In the genomic region with DNA sequence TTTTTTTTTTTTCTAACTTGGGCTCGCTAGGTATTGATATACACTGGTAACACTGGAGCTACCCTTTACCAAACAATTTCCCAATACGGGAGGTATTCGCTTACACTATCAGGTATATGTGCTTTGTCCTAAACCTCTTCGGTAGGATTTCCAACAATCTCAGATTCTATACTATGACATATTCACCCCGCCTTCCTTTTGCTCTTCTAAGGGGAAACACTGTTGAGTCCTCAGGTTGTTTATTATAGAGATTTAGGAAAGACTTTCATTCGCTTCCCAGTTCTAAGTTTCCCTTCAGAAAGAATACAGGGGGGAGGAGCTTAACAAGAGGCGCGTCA, we compare ENCODE assay signal across 8 mouse cellular contexts. TPM values are rescaled to one million over a fixed set of nuclear protein-coding genes. Genes with fewer than 3 reads are reported as not detected.
DNase-seq lines count a peak whose midpoint lies in the region; ATAC-seq lines count a peak whose summit lies in the region.

No protein-coding gene starts in this region.

- DNase-seq in lung, postnatal 14 days: no peak
- DNase-seq in left cerebral cortex, postnatal 4 days: no peak
- DNase-seq in spleen, postnatal 14 days (ENCODE audit: low spot score in 2 of 2): no peak

- H3K36me3 ChIP-seq in lung, embryonic 16.5 days (ENCODE audit: control insufficient read depth, insufficient read depth, low read length): no peaks in the 10 kb centered on the region
- no peaks in the 10 kb centered on the region for H3K36me3 ChIP-seq in limb, embryonic 15.5 days
- no peaks in the 10 kb centered on the region for H3K36me3 ChIP-seq in stomach, embryonic 14.5 days (ENCODE audit: control insufficient read depth, insufficient read depth, low read length)

- no peak overlapping the region for H3K27ac ChIP-seq in lung, embryonic 16.5 days (ENCODE audit: low read length)
- H3K27ac ChIP-seq in limb, embryonic 15.5 days: peak overlapping the region; percentile 96; the same call in 1 of the 2 replicates
- H3K27ac ChIP-seq in stomach, embryonic 14.5 days (ENCODE audit: low read length): peak overlapping the region; percentile 91; the same call in 1 of the 2 replicates

- no peaks in the 10 kb centered on the region for H3K4me1 ChIP-seq in lung, embryonic 16.5 days (replicated peaks; ENCODE audit: control insufficient read depth, insufficient read depth, low read length)
- no peaks in the 10 kb centered on the region for H3K4me1 ChIP-seq in limb, embryonic 15.5 days
- H3K4me1 ChIP-seq in stomach, embryonic 14.5 days (ENCODE audit: control insufficient read depth, insufficient read depth, low read length): no peaks in the 10 kb centered on the region

- H3K9me3 ChIP-seq in lung, embryonic 16.5 days (ENCODE audit: control insufficient read depth, low read length): peaks cover 8% of the 10 kb centered on the region
- H3K9me3 ChIP-seq in limb, embryonic 15.5 days: no peaks in the 10 kb centered on the region
- no peaks in the 10 kb centered on the region for H3K9me3 ChIP-seq in stomach, embryonic 14.5 days (ENCODE audit: control insufficient read depth, low read depth, low read length)

- WGBS in lung, embryonic 16.5 days: 13% methylated on average over 8 of the region's 8 CpGs
- WGBS in limb, embryonic 15.5 days: 20% methylated on average over 8 of the region's 8 CpGs
- 13% methylated on average over 8 of the region's 8 CpGs for WGBS in stomach, embryonic 14.5 days

- H3K27me3 ChIP-seq in lung, embryonic 16.5 days (ENCODE audit: control insufficient read depth, insufficient read depth, low read depth, low read length): no peaks in the 10 kb centered on the region
- H3K27me3 ChIP-seq in limb, embryonic 15.5 days: no peaks in the 10 kb centered on the region
- no peaks in the 10 kb centered on the region for H3K27me3 ChIP-seq in stomach, embryonic 14.5 days (ENCODE audit: control insufficient read depth, insufficient read depth, low read length)

- H3K4me2 ChIP-seq in lung, embryonic 16.5 days (ENCODE audit: low read depth, low read length): peak overlapping the region; percentile 66
- peak overlapping the region; percentile 63 for H3K4me2 ChIP-seq in limb, embryonic 15.5 days
- peak overlapping the region; percentile 62 for H3K4me2 ChIP-seq in stomach, embryonic 14.5 days (replicated peaks; ENCODE audit: low read depth, low read length)

- H3K9ac ChIP-seq in lung, embryonic 16.5 days (ENCODE audit: low read length): peak overlapping the region; percentile 60
- peak overlapping the region; percentile 88 for H3K9ac ChIP-seq in limb, embryonic 15.5 days
- H3K9ac ChIP-seq in stomach, embryonic 14.5 days (replicated peaks; ENCODE audit: low read depth, low read length): peak overlapping the region; percentile 49

- ATAC-seq in lung, embryonic 16.5 days (ENCODE audit: low read depth): no peak
- peak; percentile 64 for ATAC-seq in erythroid progenitor cell, adult 5-6 weeks (replicated peaks; ENCODE audit: low FRiP score, poor library complexity, severe bottlenecking)
- ATAC-seq in limb, embryonic 15.5 days (ENCODE audit: insufficient number of reproducible peaks, low FRiP score, low TSS enrichment, low read depth): no peak
- ATAC-seq in stomach, embryonic 14.5 days (ENCODE audit: insufficient number of reproducible peaks, insufficient read depth, low FRiP score, low read depth): no peak
- ATAC-seq in megakaryocyte progenitor cell, adult 5-6 weeks (replicated peaks; ENCODE audit: poor library complexity): no peak

- intact Hi-C loops in left cerebral cortex, postnatal 4 days (cut with DNase I): no loop called here

- peak overlapping the region; percentile 59 for H3K4me3 ChIP-seq in lung, embryonic 16.5 days (ENCODE audit: low read length)
- peak overlapping the region; percentile 96 for H3K4me3 ChIP-seq in limb, embryonic 15.5 days
- peak overlapping the region; percentile 84 for H3K4me3 ChIP-seq in stomach, embryonic 14.5 days (ENCODE audit: low read depth, low read length)

RNA-seq across cellular contexts. Expression of gene Fam208b, which starts 1.2 kb away (rescaled TPM):
- polyA plus RNA-seq in lung, embryonic 16.5 days (2015; fragmentation: Nextera tagmentation; extraction: Ambion mirVana): 10.1 and 10.4 TPM in 2 replicates
- 21.6 and 53.7 TPM in 2 replicates for total RNA-seq in erythroid progenitor cell, adult 5-6 weeks (2015; ENCODE audit: low replicate concordance)
- total RNA-seq in erythroid progenitor cell, adult 5-6 weeks (2017; ENCODE audit: low replicate concordance): 16.7 and 23.0 TPM in 2 replicates
- 15.3 and 15.7 TPM in 2 replicates for polyA plus RNA-seq in limb, embryonic 15.5 days (2015; fragmentation: Nextera tagmentation; extraction: Ambion mirVana)
- 23.3 and 24.1 TPM in 2 replicates for polyA plus RNA-seq in stomach, embryonic 14.5 days (2014; fragmentation: Nextera tagmentation; extraction: Ambion mirVana)
- 42.2 and 65.3 TPM in 2 replicates for total RNA-seq in megakaryocyte progenitor cell, adult 5-6 weeks (2015)
- total RNA-seq in megakaryocyte progenitor cell, adult 5-6 weeks (2017): 24.7 and 37.0 TPM in 2 replicates
- 10 to 100 TPM; 42.5 to 43.7 TPM for total RNA-seq in left cerebral cortex, postnatal 4 days (2021)

RNA-seq across cellular contexts. Expression of gene Asb13, which starts 24.1 kb away (rescaled TPM):
- polyA plus RNA-seq in lung, embryonic 16.5 days (2015; fragmentation: Nextera tagmentation; extraction: Ambion mirVana): 9.4 and 10.3 TPM in 2 replicates
- 1.8 and 6.7 TPM in 2 replicates for total RNA-seq in erythroid progenitor cell, adult 5-6 weeks (2015; ENCODE audit: low replicate concordance)
- total RNA-seq in erythroid progenitor cell, adult 5-6 weeks (2017; ENCODE audit: low replicate concordance): 0.39 and 6.2 TPM in 2 replicates
- 10.1 and 11.9 TPM in 2 replicates for polyA plus RNA-seq in limb, embryonic 15.5 days (2015; fragmentation: Nextera tagmentation; extraction: Ambion mirVana)
- 13.3 and 18.1 TPM in 2 replicates for polyA plus RNA-seq in stomach, embryonic 14.5 days (2014; fragmentation: Nextera tagmentation; extraction: Ambion mirVana)
- total RNA-seq in megakaryocyte progenitor cell, adult 5-6 weeks (2015): 4.4 and 4.7 TPM in 2 replicates
- total RNA-seq in megakaryocyte progenitor cell, adult 5-6 weeks (2017): 3.3 and 3.8 TPM in 2 replicates
- total RNA-seq in left cerebral cortex, postnatal 4 days (2021): 10 to 100 TPM; 20.8 to 22.0 TPM
